ENCODE assay signal across 9 mouse cellular contexts in genomic region chr4:148914863-148915622, GRCm38 (mm10).
A peak's percentile ranks its signal among the peaks of the same experiment; 100 is the strongest.
DNase-seq lines count a peak whose midpoint lies in the region; ATAC-seq and TF ChIP-seq lines count a peak whose summit lies in the region.
"Had no signal": no experiment of that assay in that cellular context is flagged by ENCODE, and none has a peak within 500 bp of the region (broad histone marks: within the 10 kb centered on the region; RNA-seq: fewer than 3 reads in every experiment).

No protein-coding gene starts in this region.

- intact Hi-C loops in gastrocnemius, adult 2 months (cut with DNase I), result loop anchor here (1.0 to 5.0 kb wide), 2 partner anchors 111 to 132 kb away; partner anchors contain the start of gene Casz1

- peaks cover 47% of the 10 kb centered on the region for H3K4me1 ChIP-seq in hindbrain, embryonic 15.5 days (replicated peaks)
- H3K4me1 ChIP-seq: liver, embryonic 15.5 days had no signal

- no peak overlapping the region for H3K4me2 ChIP-seq in hindbrain, embryonic 15.5 days
- H3K4me2 ChIP-seq in myocyte (ENCODE audit: low read depth), result peak overlapping the region; percentile 55
- H3K4me2 ChIP-seq: liver, embryonic 15.5 days had no signal

- H3K4me3 ChIP-seq in gastrocnemius, adult 2 months, result peak overlapping the region; percentile 17
- H3K4me3 ChIP-seq in hindbrain, embryonic 15.5 days, result no peak overlapping the region
- peak overlapping the region; percentile 1 for H3K4me3 ChIP-seq in myocyte
- H3K4me3 ChIP-seq: liver, embryonic 15.5 days had no signal

- DNase-seq in urinary bladder, postnatal 4 days (ENCODE audit: low spot score in 2 of 2), result peak; percentile 48 to 75
- DNase-seq in urinary bladder, postnatal 25 days (ENCODE audit: low spot score), result no peak
- DNase-seq in gastrocnemius, adult 2 months, result peak; percentile 73
- peak; percentile 45 for DNase-seq in liver
- DNase-seq in frontal cortex, postnatal 14 days (ENCODE audit: low spot score in 2 of 2), result no peak
- DNase-seq in right cerebral cortex, postnatal 36 days (ENCODE audit: low spot score in 2 of 2), result no peak

- no peak overlapping the region for H3ac ChIP-seq in myocyte (ENCODE audit: control insufficient read depth, insufficient read length)

- WGBS in hindbrain, embryonic 15.5 days, result 24% methylated on average over 10 of the region's 10 CpGs

- no peak for TF ChIP-seq CTCF in gastrocnemius, adult 2 months (IDR thresholded peaks at IDR 0.05)

- peak overlapping the region; percentile 74 for H3K27ac ChIP-seq in gastrocnemius, adult 2 months
- H3K27ac ChIP-seq in hindbrain, embryonic 15.5 days (replicated peaks), result peak overlapping the region; percentile 60
- H3K27ac ChIP-seq: liver, embryonic 15.5 days had no signal

- no peak overlapping the region for H3K9ac ChIP-seq in hindbrain, embryonic 15.5 days
- H3K9ac ChIP-seq: liver, embryonic 15.5 days had no signal

- H3K9me3 ChIP-seq in hindbrain, embryonic 15.5 days, result no peaks in the 10 kb centered on the region
- H3K9me3 ChIP-seq: liver, embryonic 15.5 days had no signal

- no peaks in the 10 kb centered on the region for H3K36me3 ChIP-seq in hindbrain, embryonic 15.5 days
- H3K36me3 ChIP-seq in myocyte (ENCODE audit: control insufficient read depth, insufficient read depth), result no peaks in the 10 kb centered on the region
- H3K36me3 ChIP-seq: liver, embryonic 15.5 days had no signal

- H3K27me3 ChIP-seq in hindbrain, embryonic 15.5 days, result peaks cover 4% of the 10 kb centered on the region; the same call in 1 of the 2 replicates
- no peaks in the 10 kb centered on the region for H3K27me3 ChIP-seq in myocyte (ENCODE audit: control insufficient read depth, insufficient read depth, insufficient read length)

- peak; percentile 68 for ATAC-seq in hindbrain, embryonic 15.5 days (ENCODE audit: low FRiP score, low read depth)

- H3K79me2 ChIP-seq in myocyte (ENCODE audit: control insufficient read depth, insufficient read depth), result no peaks in the 10 kb centered on the region

- no peak for TF ChIP-seq POLR2A in myocyte (IDR thresholded peaks at IDR 0.05; ENCODE audit: insufficient read length, low read depth)

TF ChIP-seq in myocyte, 11 proteins besides CTCF, POLR2A, EP300 and RAD21:
- TF ChIP-seq SRF (IDR thresholded peaks at IDR 0.05; ENCODE audit: control insufficient read depth, insufficient read length, low read depth) (no peak), POLR2AphosphoS2 (IDR thresholded peaks at IDR 0.05; ENCODE audit: insufficient read length, low read depth) (no peak), USF1 (IDR thresholded peaks at IDR 0.05; ENCODE audit: low read depth) (no peak), CEBPB (IDR thresholded peaks at IDR 0.05; ENCODE audit: insufficient read depth, poor library complexity, severe bottlenecking) (no peak), E2F4 (IDR thresholded peaks at IDR 0.05; ENCODE audit: insufficient read depth) (no peak), TCF12 (IDR thresholded peaks at IDR 0.05; ENCODE audit: insufficient read depth, poor library complexity, severe bottlenecking) (peak; percentile 32), MYOG (IDR thresholded peaks at IDR 0.05; ENCODE audit: control insufficient read depth in 1 of 3, insufficient read depth in 1 of 3, insufficient read length in 2 of 3, low read depth in 2 of 3) (peak in 2 of 3 experiments; percentile 74 to 88), TCF3 (IDR thresholded peaks at IDR 0.05; ENCODE audit: insufficient read length, low read depth) (peak; percentile 12), MYOD1 (IDR thresholded peaks at IDR 0.05; ENCODE audit: control insufficient read depth in 1 of 3, insufficient read length in 2 of 3, low read depth in 2 of 3) (peak; percentile 16 to 89 (median 56))

Comparison
In these comparisons a context has a peak if more than half of its experiments do, and no peak if none do; other contexts are left out.
1. DNase-seq: peak in urinary bladder, postnatal 4 days (2 of 2), gastrocnemius, adult 2 months (single experiment) and liver (single experiment); none in urinary bladder, postnatal 25 days (single experiment), frontal cortex, postnatal 14 days (0 of 2) and right cerebral cortex, postnatal 36 days (0 of 2).